Mouse (Mus musculus) embryo, embryonic 11.5 days (tissue): ENCODE measurements around the gene Dpm3.
A peak's percentile ranks its signal among the peaks of the same experiment; 100 is the strongest.
"Not testable (repeated sequence)": the region's sequence is repeated elsewhere in the genome, so short reads cannot be mapped to it uniquely, and the experiment has no call there.

Experiments used
- DNase-seq: peaks from one replicate; pipeline ENCODE4 v3.0.0-alpha.2; 2012; ENCODE audit warnings: low read depth, low spot score

The Dpm3 gene

GRCm38 (mm10) chr3:89259076-89259475 is at the start of gene Dpm3:
TSS of gene Dpm3 (plus strand) at chr3:89259358.
- no peak for DNase-seq

GRCm38 (mm10) chr3:89209731-89210130 is 49.4 kb upstream of the Dpm3 start:
- no peak for DNase-seq

GRCm38 (mm10) chr3:89210162-89210561 is 49.0 kb upstream of the Dpm3 start:
- no peak for DNase-seq

DNA sequence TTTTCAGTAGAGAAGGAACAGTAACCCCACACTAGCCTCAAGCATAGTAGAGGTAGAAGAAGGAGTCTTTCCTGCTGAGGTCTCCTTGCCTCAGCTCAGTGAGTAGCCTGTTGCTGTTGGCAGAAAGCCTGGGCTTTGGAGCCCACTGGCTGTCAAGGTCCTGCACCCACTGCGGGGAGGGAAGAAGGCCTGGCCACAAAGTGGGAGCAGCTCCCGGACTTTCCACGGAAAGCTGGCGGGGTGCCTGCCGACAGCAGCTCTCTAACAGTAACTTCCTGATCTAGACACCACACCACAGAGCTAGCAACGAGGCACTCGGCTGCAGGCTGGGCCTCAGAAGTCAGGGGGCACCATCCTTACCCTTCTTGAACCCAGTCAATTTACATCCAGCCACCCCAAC is 48.4 kb upstream of the Dpm3 start:
- DNase-seq: no peak

- peak; percentile 93 for DNase-seq
These were observed 45.2 kb upstream of the Dpm3 start for GRCm38 (mm10) chr3:89213803-89214530.

- DNase-seq: no peak
These were observed 44.3 kb upstream of the Dpm3 start, which contains the start of gene Thbs3 for GRCm38 (mm10) chr3:89214681-89215411. TSS of gene Thbs3 (plus strand) at chr3:89215180.

GRCm38 (mm10) chr3:89215853-89216252 is 43.3 kb upstream of the Dpm3 start:
- DNase-seq: peak; percentile 84

GRCm38 (mm10) chr3:89216407-89216806 is 42.8 kb upstream of the Dpm3 start:
- DNase-seq: not testable (repeated sequence)

- no peak for DNase-seq
These were observed 40.9 kb upstream of the Dpm3 start for GRCm38 (mm10) chr3:89218271-89218670.

GRCm38 (mm10) chr3:89219546-89219945 is 39.6 kb upstream of the Dpm3 start:
- no peak for DNase-seq

DNA sequence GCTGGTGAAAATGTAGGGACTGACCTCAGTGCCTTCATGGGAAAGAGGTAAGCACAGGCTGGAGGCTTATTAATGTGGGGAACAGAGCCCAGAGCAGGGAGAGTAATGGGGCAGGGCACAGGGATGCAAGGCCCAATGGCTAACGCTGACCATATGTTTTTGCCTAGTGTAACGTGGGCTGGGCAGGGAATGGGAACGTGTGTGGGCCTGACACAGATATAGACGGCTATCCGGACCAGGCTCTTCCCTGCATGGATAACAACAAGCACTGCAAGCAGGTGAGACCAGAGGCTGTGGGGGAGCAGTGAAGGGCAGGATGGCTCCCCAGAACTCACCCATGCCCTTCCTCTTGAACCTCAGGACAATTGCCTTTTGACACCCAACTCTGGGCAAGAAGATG is 38.0 kb upstream of the Dpm3 start:
- no peak for DNase-seq

DNA sequence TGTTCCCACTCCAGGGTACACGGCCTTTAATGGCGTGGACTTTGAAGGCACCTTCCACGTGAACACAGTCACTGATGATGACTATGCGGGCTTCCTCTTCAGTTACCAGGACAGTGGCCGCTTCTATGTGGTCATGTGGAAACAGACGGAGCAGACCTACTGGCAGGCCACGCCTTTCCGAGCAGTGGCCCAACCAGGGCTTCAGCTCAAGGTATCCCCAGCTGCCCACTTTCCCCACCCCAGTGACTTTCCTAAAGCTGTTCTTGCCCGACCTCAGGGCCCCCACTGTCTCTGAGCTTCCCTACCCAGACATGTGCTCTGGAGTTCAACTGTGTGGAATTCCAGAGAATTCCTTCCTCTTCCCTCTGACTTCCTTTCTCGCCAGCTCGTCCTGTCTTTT is 34.4 kb upstream of the Dpm3 start:
- no peak for DNase-seq

- no peak for DNase-seq
These were observed 33.8 kb upstream of the Dpm3 start for GRCm38 (mm10) chr3:89225321-89225815.

DNA sequence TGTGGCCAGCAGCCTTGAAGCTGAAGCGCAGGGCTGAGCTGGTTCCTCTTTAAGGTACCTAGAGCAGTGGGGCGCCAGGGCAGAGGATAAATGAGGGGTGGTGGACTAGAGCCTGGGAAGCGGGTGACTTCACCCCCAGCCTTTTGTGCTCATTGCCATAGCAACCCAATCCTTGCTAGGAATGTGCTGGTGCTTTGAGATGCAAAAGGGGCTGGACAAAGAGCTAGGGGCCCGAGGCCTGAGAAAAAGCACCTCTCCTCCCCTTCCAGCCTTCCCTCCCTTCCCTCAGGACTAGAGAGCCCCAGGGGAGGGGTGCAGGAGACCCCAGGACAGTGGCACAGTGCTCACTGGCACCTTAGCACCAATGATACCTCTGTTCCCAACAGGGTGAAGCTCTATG is 33.2 kb upstream of the Dpm3 start:
- no peak for DNase-seq

DNA sequence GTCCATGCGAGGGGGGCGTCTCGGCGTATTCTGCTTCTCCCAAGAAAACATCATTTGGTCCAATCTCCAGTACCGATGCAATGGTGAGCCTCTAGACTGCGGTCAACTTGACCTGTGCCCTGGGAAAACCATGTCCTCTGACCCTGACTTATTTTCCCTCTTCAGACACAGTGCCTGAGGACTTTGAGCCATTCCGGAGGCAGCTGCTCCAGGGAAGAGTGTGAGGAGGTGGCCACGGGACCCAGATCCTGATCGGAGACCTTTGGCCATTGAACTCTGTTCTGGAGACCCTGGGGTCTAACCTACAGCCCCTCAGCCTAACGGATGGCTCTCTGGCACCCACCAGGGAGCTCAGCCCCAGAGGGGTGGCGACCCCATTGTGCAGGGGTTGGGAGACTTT is 32.8 kb upstream of the Dpm3 start:
- no peak for DNase-seq

GRCm38 (mm10) chr3:89226900-89227299 is 32.3 kb upstream of the Dpm3 start, which contains the start of gene Mtx1:
TSS of gene Mtx1 (minus strand) at chr3:89227088.
- no peak for DNase-seq

- DNase-seq: peak; percentile 84
These were observed 31.6 kb upstream of the Dpm3 start for GRCm38 (mm10) chr3:89227307-89228179.

- DNase-seq: no peak
These were observed 31.0 kb upstream of the Dpm3 start for GRCm38 (mm10) chr3:89228180-89228549.

GRCm38 (mm10) chr3:89228836-89229235 is 30.3 kb upstream of the Dpm3 start, which contains the start of gene Muc1:
TSS of gene Muc1 (plus strand) at chr3:89229057.
- DNase-seq: no peak

DNA sequence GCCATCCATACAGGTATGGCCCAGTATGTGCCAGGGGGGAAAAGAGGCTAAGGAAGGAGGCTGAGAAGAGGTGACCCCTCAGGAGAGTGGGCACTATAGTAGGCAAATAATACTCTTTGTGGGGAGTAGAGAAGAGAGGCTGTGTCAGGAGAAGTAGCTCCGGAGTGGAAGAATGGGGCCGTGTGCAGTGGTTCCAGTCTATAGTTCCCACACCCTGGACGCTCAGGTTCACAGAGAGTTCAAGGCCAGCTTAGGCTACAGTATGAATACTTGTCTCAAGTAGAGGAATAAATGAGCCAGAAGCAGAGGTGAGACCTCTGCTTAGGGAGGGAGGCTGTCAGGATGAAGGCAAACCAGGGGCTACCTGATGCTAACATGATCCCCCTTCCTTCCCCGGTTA is 29.9 kb upstream of the Dpm3 start:
- no peak for DNase-seq

DNA sequence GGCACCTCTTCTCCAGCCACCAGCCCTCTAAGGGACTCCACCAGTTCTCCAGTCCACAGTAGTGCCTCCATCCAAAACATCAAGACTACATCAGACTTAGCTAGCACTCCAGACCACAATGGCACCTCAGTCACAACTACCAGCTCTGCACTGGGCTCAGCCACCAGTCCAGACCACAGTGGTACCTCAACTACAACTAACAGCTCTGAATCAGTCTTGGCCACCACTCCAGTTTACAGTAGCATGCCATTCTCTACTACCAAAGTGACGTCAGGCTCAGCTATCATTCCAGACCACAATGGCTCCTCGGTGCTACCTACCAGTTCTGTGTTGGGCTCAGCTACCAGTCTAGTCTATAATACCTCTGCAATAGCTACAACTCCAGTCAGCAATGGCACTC is 28.6 kb upstream of the Dpm3 start:
- DNase-seq: no peak

DNA sequence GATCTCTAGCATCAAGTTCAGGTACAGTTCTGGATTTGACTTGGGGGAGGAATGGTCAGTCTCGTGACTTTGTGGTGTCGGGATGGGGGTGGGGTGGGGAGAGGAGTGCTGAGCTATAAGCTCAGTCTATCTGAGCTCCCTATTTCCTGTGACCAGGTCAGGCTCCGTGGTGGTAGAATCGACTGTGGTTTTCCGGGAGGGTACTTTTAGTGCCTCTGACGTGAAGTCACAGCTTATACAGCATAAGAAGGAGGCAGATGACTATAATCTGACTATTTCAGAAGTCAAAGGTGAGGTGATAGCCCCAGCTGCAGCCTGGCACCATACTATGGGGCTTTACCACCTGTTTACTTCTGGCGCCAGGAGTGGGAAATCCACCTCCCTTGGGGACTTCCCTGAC is 27.8 kb upstream of the Dpm3 start:
- no peak for DNase-seq
